Mouse (Mus musculus) G1E (cell line): ENCODE data around the gene Cdx4. TPM values are rescaled to one million over a fixed set of nuclear protein-coding genes. Genes with fewer than 3 reads are reported as not detected.

Experiments
- ATAC-seq: 2 replicates; pipeline ENCODE4 v1.8.0; 2016; ENCODE audit warnings: mild to moderate bottlenecking; ENCODE audit not compliant: insufficient number of reproducible peaks, poor library complexity, low FRiP score, severe bottlenecking; ENCODE audit errors: extremely low read depth
- DNase-seq: peaks from one replicate; pipeline ENCODE4 v3.0.0; 2012; ENCODE audit warnings: low spot score
- H3K27me3 ChIP-seq: 2 replicates; pipeline ENCODE4 v1.6.1; 2012; ENCODE audit warnings: mild to moderate bottlenecking, low read length, inconsistent platforms; ENCODE audit not compliant: insufficient read depth
- H3K36me3 ChIP-seq: replicated peaks from 2 replicates; pipeline ENCODE3; 2012; ENCODE audit warnings: mild to moderate bottlenecking, inconsistent platforms
- H3K4me1 ChIP-seq: 2 replicates; pipeline ENCODE4 v1.6.1; 2012; ENCODE audit warnings: low read depth, low read length, inconsistent platforms, mixed read lengths; ENCODE audit not compliant: insufficient read depth
- H3K4me3 ChIP-seq: 2 replicates; pipeline ENCODE4 v1.5.1; 2012; ENCODE audit warnings: low read depth, mild to moderate bottlenecking, inconsistent platforms, low read length, moderate library complexity, mixed read lengths
- H3K9me3 ChIP-seq: replicated peaks from 2 replicates; pipeline ENCODE4 v1.6.1; 2012; ENCODE audit warnings: inconsistent platforms
- CTCF ChIP-seq: IDR thresholded peaks from 2 replicates; pipeline ENCODE4 v1.5.1; 2012; ENCODE audit warnings: low read depth, low read length, inconsistent platforms, mixed read lengths
- GATA1 ChIP-seq: IDR thresholded peaks from 2 replicates; pipeline ENCODE4 v1.6.1; 2012; ENCODE audit warnings: borderline replicate concordance, low read length, inconsistent platforms, mixed read lengths
- GATA2 ChIP-seq: IDR thresholded peaks from 2 replicates; pipeline ENCODE4 v1.6.1; 2012; ENCODE audit warnings: low read depth, low read length, inconsistent platforms, borderline replicate concordance
- POLR2AphosphoS5 ChIP-seq: IDR thresholded peaks from 2 replicates; pipeline ENCODE4 v1.6.1; 2012; ENCODE audit warnings: low read depth, low read length, inconsistent platforms; ENCODE audit not compliant: insufficient replicate concordance
- TAL1 ChIP-seq: conservative IDR thresholded peaks from 2 replicates; pipeline ENCODE4 v1.6.1; 2012; ENCODE audit warnings: low read depth, low read length, inconsistent platforms, mixed read lengths
- polyA plus RNA-seq: library from polyadenylated mRNA; stranded (reverse); fragments of >175 nt; gene quantifications from 2 replicates; pipeline ENCODE4 v1.2.3, GENCODE M21; 2012
- total RNA-seq, 2 experiments: library from RNA; stranded (forward) in 1 of 2; stranded (reverse) in 1 of 2; fragments of 200-1000 nt in 1 of 2; fragments of >200 nt in 1 of 2; fragmentation: Nextera tagmentation in 1 of 2; gene quantifications; 2 replicates each; pipeline ENCODE4 v1.2.3; 2014 to 2017

The Cdx4 gene
- total and polyA plus RNA-seq, 3 experiments = not detected

- no peak for DNase-seq
These were observed 50.0 kb downstream of the Cdx4 start for GRCm38 (mm10) chrX:103371221-103371620.

DNA sequence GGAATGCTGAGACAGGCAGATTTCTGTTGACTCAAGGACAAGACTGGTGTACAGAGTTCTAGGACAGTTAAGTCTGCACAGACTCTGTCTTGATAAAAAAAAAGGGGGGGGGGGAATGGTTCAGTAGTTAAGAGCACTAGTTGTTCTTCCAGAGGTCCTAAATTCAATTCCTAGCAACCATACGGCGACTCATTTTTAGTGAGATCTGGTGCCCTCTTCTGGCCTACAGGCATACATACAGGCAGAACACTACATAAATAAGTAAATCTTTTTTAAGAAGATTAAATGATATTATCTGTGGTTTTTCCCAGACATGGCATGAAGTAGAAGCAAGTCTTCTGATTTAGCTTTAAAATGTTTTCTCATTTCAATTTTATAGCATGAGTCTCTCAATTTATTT is 50.4 kb downstream of the Cdx4 start:
- TF ChIP-seq GATA1 = no peak
- TF ChIP-seq CTCF = no peak
- no peak for TF ChIP-seq TAL1
- no peak for TF ChIP-seq POLR2AphosphoS5
- no peak for TF ChIP-seq GATA2
- Histone ChIP-seq H3K4me1 (no peaks in the 10 kb centered on the region), H3K4me3 (no peak overlapping the region), H3K36me3 (no peaks in the 10 kb centered on the region), H3K27me3 (no peaks in the 10 kb centered on the region), H3K9me3 (no peaks in the 10 kb centered on the region)
- DNase-seq (no peak), ATAC-seq (no peak)

More at GRCm38 (mm10) chrX:103371221-103371620, 50.0 kb downstream of the Cdx4 start:
- H3K4me1 ChIP-seq = no peaks in the 10 kb centered on the region
- TF ChIP-seq TAL1 (no peak), CTCF (no peak), GATA1 (no peak), POLR2AphosphoS5 (no peak), GATA2 (no peak)
- no peaks in the 10 kb centered on the region for H3K27me3 ChIP-seq
- no peak for ATAC-seq
- no peaks in the 10 kb centered on the region for H3K9me3 ChIP-seq
- no peak overlapping the region for H3K4me3 ChIP-seq
- no peaks in the 10 kb centered on the region for H3K36me3 ChIP-seq

- H3K27me3 ChIP-seq = no peaks in the 10 kb centered on the region
- H3K4me1 ChIP-seq = no peaks in the 10 kb centered on the region
- H3K4me3 ChIP-seq = no peak overlapping the region
- ATAC-seq (no peak), DNase-seq (no peak)
- H3K9me3 ChIP-seq = no peaks in the 10 kb centered on the region
- TF ChIP-seq TAL1 = no peak
- H3K36me3 ChIP-seq = no peaks in the 10 kb centered on the region
These were observed 53.1 kb downstream of the Cdx4 start for GRCm38 (mm10) chrX:103374250-103374649.

Other genes with a start within 250 kb of the Cdx4 start
- gene Nap1l2, start 134.8 kb upstream of the Cdx4 start, total RNA-seq (2014; fragmentation: Nextera tagmentation) = not detected in 2 replicates
- gene Nap1l2, start 134.8 kb upstream of the Cdx4 start, total RNA-seq (2017) = not detected in 2 replicates
- gene Nap1l2, start 134.8 kb upstream of the Cdx4 start, polyA plus RNA-seq = not detected in 2 replicates
- gene Chic1, start 35.1 kb downstream of the Cdx4 start, total RNA-seq (2014; fragmentation: Nextera tagmentation) = not detected in 2 replicates
- gene Chic1, start 35.1 kb downstream of the Cdx4 start, total RNA-seq (2017) = 0.05 TPM in 1 of 2 replicates, not detected in the other
- gene Chic1, start 35.1 kb downstream of the Cdx4 start, polyA plus RNA-seq = not detected in 2 replicates
- not detected in 2 replicates for gene Tsx, start 93.1 kb downstream of the Cdx4 start, total RNA-seq (2014; fragmentation: Nextera tagmentation)
- gene Tsx, start 93.1 kb downstream of the Cdx4 start, total RNA-seq (2017) = not detected in 2 replicates
- gene Tsx, start 93.1 kb downstream of the Cdx4 start, polyA plus RNA-seq = not detected in 2 replicates
- 22.2 and 22.7 TPM in 2 replicates for gene Gm26992, start 100.6 kb downstream of the Cdx4 start, total RNA-seq (2014; fragmentation: Nextera tagmentation)
- not detected in 2 replicates for gene Gm26992, start 100.6 kb downstream of the Cdx4 start, total RNA-seq (2017)
- not detected in 2 replicates for gene Gm26992, start 100.6 kb downstream of the Cdx4 start, polyA plus RNA-seq